Mouse (Mus musculus) right cerebral cortex, postnatal 36 days (tissue): Measurements from ENCODE around the gene Slc25a20.

Experiments
- DNase-seq, 2 experiments: peaks; one replicate each; pipeline ENCODE4 v3.0.0; 2022; ENCODE audit warnings: low spot score in 2 of 2, mixed read lengths in 1 of 2

Gene Slc25a20

DNA sequence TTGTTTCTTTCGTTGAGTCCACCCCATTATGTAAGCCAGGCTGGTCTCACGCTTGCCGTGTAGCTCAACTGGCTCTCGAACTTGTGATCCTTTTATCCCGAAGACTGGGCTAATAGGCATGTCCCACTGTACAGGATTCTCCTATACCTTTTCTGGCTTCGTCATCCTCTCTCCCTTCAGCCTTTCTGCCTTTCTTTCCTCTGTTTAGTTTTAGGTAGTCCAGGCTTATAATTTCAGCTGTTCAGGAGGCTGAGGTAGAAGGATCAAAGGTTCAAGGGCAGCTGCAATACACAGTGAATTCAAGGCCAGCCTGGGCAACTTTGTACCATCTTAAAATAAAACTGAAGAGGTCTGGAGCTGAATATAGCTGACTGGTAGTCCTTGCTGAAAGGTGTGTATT, 25.3 kb downstream of the Slc25a20 start:
- DNase-seq: no peak

DNA sequence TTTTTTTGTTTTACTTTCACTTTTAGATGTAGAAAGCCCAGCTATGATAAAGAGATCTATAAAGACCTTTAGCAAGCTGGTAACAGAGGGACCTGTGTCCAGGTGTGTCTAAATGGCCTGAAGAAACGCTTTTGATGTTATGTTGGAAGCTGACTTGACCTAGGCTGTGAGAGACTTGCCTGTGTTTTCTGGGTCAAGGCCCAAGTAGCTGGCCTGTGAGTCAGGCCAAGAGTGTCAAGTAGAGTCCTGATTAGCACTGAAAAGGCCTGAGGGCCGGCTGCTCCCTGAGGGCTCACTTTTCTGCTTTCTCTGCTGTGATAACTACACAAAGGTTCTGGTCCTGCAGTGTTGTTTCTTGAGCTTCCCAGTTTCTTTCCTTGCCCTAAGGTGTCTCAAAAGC, 25.8 kb downstream of the Slc25a20 start:
- DNase-seq: no peak

DNA sequence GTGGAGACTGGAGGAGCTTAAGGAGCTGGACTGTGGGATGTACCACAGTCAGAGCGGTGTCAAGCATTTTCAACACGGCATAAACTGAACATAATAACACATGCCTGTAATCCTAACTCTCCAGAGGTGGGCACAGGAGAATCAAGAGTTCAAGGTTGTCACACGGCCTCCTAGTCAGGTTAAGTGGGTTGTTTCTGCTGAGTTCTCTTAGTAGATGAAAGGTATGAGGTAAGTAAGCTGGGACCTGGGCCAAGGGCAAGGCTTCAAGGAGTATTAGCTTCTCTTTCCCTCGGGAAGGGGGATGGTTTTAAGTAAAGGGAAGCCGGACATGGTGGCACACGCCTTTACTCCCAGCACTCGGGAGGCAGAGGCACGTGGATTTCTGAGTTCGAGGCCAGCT, 26.6 kb downstream of the Slc25a20 start:
- no peak for DNase-seq

DNA sequence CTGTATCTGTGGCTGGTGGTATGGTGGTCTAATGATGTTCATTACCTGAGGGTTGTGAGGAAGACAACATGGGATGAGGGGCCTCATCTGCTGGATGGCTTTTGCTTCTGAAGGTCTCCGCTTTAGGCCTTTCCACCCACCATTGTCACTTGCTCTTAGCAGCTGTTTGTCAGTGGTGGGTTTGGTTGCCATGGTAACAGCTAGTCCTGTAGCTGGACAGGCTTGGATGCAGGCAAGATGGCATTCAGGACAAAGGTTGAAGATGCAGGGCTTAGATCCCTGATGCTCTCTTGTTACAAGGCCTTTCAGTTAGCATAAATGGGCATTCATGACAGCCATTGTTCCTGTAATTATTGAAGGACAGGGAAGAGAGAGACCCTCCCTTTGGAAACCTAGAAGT, 27.2 kb downstream of the Slc25a20 start, which contains the start of gene Prkar2a:
Gene Prkar2a (plus strand): TSS at position 209 of the 400 bp plus-strand sequence.
- DNase-seq: no peak

DNA sequence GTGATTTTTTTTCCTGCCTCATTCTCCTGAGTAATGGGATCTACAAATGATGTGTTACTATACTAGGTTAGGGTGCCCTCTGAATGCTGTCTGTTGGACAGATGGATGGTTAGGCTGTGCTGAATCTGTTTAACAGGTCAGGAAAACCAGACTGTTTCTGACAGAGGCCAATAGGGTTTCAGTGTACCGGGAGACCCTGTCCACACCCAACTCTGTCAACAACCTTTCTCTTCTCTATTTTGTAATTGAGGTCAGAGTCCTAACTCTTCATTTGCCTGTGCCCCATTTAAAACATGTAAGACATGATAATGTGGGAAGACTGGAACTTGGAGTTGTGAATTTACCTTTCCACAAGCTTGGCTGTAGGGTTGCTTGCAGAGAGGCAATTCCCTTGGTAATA, 28.1 kb downstream of the Slc25a20 start:
- no peak for DNase-seq

DNA sequence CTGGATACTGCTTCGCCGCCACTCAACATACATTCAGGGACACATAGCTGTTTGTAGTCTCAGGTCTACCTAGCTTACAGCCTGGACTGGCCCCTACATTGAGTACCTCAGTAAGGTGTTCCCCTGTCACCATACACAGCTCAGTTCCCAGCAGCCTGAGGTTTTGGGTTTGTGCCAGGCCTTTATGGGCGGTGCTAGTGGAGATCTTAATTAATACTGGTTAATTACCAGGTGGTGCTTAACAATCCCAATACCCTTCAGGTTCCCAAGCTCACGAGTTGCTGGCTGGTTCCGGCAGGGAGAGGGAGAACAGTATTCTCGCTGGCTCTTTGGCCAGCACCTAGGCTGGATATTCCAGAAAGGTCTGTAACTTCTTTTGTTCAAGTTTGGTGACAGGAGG, 29.0 kb downstream of the Slc25a20 start:
- no peak for DNase-seq

DNA sequence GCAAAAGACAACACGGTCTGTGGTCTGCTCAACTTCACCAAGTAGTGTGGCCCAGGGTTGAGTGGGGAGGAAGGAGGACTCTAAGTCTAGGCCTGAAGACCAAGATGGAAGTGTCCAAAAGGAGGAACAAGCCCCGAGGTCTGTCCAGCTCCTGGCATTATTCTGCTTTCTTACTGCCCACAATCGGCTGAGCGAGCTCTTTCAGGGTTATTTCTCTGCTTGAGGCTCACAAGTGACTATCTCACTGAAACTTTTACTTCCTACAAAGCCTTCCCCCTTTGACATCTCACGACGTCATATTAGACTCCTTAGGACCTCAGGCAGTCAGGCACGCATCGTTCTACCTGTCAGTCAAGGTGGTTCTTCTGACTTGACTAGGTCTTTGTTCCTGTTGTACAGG, 29.5 kb downstream of the Slc25a20 start:
- no peak for DNase-seq

DNA sequence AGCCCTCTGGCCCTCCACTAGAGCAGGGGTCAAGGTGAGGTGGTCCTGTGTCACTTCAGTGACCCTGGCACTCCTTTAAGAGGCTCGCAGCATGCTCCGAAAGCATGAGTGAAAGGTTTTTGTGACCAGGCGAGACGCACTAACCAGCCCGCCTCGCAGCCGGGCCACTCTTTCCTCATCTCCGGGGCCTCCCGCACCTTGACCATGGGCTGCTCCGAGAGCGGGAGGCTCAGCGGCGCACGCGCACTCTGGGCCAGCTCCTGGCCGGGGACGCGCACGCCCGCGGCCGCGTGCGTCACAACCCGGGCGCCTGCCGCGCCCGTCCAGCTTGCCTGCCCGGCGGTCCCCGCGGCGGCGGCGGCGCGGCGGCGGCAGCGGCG, 29.9 kb downstream of the Slc25a20 start:
- DNase-seq: peak; percentile 77 to 80

DNA sequence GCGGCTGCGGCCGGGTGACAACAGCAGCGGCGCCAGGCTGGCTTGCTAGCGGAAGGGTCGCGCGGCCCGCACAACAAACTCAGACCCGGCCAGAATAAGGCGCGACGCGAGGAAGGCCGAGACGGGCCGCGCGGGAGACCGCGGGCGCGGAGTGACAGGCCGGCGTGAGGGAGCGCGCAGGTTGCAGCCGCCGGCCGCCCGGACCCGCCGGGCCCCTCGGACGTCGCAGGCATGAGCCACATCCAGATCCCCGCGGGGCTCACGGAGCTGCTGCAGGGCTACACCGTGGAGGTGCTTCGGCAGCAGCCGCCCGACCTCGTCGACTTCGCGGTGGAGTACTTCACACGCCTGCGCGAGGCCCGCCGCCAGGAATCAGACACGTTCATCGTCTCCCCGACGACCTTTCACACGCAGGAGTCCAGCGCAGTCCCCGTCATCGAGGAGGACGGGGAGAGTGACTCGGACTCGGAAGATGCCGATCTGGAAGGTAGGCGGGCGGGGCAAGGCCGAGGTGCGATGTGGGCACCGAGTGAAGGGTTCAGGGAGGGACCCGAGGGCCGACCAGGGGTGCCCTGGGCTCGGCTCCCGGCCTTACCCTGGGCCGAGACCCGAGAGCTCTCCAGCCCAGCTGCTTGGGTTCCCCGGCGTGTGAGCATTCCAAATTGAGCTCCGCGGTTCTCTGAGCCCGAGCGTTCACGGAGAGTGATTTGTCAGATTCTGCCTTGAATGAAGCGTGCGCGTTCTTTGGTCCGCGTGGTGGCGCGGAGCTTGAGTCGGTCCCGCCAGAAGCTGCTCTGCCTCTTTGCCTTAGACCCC, 30.5 kb downstream of the Slc25a20 start:
- peak; percentile 55 to 64 for DNase-seq

DNA sequence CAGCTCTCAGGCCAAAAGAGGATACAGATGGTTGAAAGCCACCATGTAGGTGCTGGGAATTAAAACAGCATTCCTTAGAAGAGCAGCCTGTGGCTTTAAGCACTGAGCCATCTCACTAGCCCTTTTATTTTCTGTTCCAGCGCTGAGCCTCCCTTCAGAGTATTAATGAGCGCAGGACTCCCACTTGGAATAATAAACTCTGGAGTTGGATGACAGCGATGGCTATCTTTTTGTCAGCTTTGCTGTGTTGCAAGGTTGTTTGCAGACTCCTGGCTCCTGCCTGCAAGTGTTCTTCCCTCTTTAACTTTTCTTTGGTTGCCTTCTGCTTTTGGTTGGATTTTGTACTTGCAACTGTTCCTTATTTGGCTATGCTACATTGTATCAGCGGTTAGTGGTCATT, 32.1 kb downstream of the Slc25a20 start:
- no peak for DNase-seq

DNA sequence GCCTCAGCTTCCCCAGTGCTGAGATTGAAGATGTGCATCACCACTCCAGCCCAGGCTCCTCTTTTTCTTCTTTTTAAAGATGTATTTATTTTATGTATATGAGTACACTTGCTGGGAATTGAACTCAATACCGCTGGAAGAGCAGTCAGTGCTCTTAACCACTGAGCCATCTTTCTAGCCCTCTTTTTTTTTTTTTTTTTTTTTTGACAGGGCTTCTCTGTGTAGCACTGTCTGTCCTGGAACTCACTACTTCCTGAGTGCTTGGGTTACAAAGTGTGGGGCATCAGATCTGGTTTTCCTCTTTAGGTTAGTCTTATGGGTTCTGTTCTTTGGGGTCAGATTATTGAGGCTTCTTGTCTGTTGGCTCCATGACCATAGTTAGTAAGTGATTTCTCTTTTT, 32.6 kb downstream of the Slc25a20 start:
- no peak for DNase-seq

DNA sequence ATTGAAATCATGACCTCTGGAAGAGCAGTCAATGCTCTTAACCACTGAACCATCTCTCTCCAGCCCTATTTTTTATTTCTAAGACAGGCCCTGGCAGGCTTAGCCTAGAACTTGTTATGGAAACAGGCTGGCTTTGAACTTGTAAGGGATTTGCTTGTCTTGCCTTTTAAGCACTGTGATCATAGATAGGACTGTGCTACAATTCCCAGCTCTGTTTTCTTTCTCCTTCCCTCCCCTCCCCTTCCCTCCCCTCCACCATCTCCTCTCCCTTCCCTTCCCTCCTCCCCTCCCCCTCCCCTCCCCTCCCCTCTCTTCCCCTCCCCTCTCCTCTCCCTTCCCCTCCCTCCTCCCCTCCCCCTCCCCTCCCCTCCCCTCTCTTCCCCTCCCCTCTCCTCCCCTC, 40.6 kb downstream of the Slc25a20 start:
- DNase-seq: no peak

DNA sequence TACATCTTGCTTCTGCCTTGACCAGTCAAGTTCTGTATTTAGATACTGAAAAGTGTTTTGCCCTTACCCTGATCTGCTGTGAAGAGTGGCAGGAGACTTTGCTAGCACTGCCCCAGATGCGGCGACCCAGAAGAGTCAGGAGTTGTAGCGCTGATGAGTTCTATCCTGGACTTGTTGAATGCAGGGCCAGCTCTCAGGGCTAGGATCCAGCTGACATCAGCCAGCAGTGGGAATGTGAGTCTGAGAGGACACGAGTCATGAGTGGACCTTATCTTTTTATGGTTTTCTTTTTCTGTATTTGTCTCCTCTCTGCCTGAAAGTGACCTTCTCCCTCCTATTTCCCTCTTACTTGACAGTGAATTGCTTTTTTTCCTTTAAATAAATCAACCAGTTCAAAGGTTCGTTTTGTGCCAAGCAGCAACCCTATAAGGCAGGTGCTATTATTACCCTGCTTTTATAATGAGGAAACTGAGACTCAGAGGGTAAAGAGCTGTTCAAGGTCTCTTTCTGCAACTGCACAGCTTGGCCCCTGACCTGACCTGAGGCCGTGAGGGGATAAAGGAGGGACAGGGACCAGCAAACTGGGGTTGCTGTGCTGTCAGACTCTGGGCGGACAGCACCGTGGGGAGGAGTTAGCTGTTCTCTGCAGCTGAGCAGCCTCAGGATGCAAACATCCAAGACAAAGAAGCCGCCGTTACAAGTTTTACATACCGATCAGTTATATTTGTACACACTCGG, 41.7 kb downstream of the Slc25a20 start:
- DNase-seq: no peak

DNA sequence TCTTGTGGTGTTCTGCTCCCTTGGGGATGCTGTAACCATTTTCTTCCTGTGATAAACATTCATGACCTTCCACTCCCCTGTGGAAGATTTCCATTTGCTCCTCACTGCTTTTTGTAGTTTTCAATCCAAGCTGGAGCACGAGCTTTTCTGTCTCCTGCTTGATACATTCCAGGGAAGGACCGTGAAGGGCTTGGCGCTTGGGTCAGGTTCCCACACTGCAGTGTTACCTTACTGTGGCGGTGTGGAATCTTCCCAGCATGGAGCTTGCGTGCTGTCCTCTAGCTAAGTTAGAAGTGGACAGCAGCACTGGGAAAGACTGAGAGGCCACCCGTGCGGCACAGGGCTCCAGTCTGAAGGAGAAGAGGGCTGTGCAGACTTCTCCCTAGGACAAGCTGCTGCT, 42.7 kb downstream of the Slc25a20 start:
- no peak for DNase-seq

DNA sequence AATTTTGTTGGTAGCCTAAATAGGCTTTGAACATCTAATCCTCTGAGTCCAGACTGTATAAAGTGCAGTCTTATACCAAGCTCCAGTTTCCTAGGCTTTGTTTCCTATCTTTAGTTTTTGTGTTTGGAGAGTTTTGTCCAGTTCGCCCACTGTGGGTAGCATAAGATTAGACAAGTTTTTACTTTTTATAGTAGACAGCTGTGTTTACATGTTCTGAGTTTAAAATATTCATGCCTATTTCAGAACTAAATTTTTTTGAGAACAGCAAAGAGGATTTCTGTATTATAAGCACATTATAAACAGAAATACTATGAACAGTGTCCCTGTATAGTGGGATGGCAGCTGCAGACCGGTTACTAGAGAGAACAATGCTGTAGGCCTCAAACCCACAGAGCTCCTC, 45.3 kb downstream of the Slc25a20 start:
- DNase-seq: no peak

DNA sequence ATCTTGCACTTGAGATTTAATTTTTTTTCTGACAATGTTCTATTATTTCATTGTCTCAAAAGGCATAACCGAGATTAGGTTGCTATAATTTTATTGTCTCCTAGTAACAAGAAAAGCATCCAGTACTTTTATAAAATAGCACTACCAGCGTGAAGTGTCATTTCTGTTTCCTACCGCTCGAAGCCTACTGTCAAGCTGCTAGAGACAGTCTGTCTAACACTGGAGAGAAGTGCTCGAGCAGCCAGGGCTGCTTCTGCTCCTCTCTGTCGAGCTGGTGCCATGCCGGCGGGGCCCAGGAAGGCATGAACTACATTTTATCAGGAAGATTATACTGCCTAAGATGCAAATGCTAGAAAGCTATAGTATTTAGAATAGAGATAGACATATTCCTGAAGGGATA, 46.9 kb downstream of the Slc25a20 start:
- DNase-seq: no peak

DNA sequence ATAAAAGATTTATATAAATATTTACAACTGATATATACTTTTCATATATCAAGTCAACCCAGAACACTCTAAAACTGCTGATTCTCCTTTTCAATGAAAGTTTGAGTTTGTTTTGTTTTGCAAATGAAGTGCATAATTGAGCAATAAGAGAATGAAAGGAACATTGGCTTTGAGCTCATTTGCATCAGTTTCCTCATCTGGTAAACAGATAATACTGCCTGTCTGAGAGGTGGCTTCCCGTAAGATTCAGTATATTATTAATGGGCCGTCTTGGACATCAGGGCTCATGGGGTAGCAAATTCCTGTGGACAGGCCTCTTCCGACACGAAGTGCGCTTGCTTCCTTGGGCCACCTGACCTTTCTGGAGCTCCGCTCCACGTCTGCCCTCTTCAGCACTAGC, 48.9 kb downstream of the Slc25a20 start:
- DNase-seq: no peak

DNA sequence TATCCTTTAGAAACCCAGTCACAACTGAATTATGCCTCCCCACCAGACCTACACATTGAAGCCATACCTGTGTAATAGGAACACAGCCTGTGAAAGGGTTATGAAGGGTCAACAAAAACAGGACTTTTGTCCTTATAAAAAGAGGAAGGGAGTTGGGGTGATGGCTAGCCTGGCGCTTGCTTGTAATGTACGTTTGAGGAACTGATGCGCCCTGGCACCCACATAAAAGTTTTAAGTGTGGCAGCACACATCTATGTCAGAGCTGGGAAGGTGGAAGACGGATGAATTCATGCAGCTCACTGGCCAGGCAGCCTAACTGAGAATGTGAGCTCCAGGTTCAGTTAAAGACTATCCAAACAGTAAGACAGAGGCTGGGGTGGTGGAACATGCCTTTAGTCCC, 54.3 kb downstream of the Slc25a20 start:
- DNase-seq: no peak

DNA sequence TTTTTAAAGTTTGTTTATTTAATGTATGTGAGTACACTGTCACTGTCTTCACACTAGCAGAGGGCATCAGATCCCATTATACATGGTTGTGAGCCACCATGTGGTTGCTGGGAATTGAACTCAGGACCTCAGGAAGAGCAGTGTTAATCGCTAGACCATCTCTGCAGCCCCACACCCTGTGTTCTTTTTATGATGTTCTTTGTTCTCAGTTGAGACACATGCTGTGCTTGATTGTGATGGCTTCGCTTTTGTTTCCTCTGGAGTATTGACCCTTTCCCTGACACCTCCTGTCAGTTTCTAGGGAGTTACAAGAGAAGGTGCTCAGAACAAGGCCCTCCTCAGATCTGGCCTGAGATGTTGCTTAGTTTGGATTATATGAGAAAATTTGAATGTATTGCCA, 61.9 kb downstream of the Slc25a20 start:
- DNase-seq: no peak

DNA sequence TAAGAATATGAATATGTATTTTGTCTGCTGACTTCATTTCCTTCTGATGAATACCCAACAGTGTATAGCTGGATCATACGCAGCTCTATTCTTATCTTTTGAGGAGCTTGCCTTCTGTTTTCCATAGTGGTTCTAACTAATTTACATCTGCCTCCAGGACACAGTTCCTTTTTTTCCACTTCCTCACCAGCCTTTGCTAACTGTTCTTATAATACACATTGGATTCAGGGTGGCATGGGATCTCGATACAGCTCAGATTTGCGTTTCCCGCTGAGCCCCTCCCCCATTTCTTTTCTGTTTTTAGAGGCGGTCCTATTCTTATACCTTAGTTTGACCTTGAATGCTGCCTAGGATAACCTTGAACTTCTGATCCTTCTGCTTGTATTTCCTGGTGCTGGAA, 64.2 kb downstream of the Slc25a20 start:
- peak in 1 of 2 experiments; percentile 25 for DNase-seq

DNA sequence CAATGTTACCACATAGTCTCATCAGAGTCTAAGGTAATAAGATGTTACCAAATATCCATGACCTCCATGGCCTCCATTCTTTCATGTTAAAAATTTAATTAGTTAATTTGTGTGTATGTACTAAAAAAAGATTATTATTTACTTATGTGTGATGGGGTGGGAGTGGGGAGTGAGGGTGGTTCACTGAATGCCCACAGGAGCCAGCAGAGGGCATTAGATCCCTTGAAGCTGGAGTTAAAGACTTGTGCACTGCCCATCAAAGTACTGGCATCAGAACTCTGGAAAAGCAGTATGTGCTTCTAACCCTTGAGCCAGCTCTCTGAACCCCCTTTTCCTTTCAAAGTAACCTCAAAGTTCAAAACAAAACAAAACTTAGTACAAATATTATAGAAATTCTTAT, 67.2 kb downstream of the Slc25a20 start:
- no peak for DNase-seq

DNA sequence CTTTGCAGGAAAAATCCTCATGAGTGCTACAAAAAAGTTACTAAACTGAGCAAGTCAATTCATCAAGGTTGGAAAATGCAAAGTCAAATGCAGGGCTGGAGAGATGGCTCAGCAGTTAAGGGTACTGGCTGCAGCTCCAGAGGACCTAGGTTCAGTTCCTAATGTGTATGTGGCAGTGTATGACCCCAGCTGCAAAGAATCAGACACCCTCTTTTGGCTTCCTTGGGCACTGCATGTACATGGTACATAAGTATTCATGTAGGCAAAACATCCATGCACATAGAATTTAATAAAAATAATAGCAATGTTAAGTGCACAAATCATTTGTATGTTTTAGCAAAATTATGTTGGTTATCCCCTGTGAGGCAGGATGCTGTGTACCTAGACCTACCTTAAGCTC, 70.6 kb downstream of the Slc25a20 start:
- no peak for DNase-seq
